Mouse (Mus musculus): ENCODE data around the gene Lgals2. TPM values are rescaled to one million over a fixed set of nuclear protein-coding genes. Genes with fewer than 3 reads are reported as not detected.
"Not testable (repeated sequence)": the region's sequence is repeated elsewhere in the genome, so short reads cannot be mapped to it uniquely, and the experiment has no call there.

The Lgals2 gene
- polyA plus RNA-seq, 1 experiment from 2014 or later: 0.31 TPM

GRCm38 (mm10) chr15:78849485-78849884 lies 5.8 kb downstream of the Lgals2 start:
- peaks cover 3% of the 10 kb centered on the region for H3K27me3 ChIP-seq (replicated peaks)
- peaks cover 11% of the 10 kb centered on the region; the same call in 1 of the 2 replicates for H3K4me1 ChIP-seq
- H3K4me2 ChIP-seq: no peak overlapping the region
- no peak overlapping the region for H3K9ac ChIP-seq
- no peak overlapping the region for H3K4me3 ChIP-seq
- no peaks in the 10 kb centered on the region for H3K36me3 ChIP-seq (replicated peaks)
- H3K9me3 ChIP-seq: no peaks in the 10 kb centered on the region
- no peak for ATAC-seq (replicated peaks)
- 88% methylated on average over 12 of the region's 12 CpGs for WGBS
- no peak overlapping the region for H3K27ac ChIP-seq

GRCm38 (mm10) chr15:78848467-78848866 lies 6.9 kb downstream of the Lgals2 start:
- H3K27me3 ChIP-seq (replicated peaks): peaks cover 14% of the 10 kb centered on the region
- no peak overlapping the region for H3K4me2 ChIP-seq
- 30% methylated on average over 5 of the region's 5 CpGs for WGBS
- no peak overlapping the region for H3K9ac ChIP-seq
- no peak overlapping the region for H3K4me3 ChIP-seq
- H3K4me1 ChIP-seq: peaks cover 11% of the 10 kb centered on the region; the same call in 1 of the 2 replicates
- ATAC-seq (replicated peaks): no peak
- no peaks in the 10 kb centered on the region for H3K36me3 ChIP-seq (replicated peaks)
- H3K9me3 ChIP-seq: no peaks in the 10 kb centered on the region
- H3K27ac ChIP-seq: no peak overlapping the region

- not testable (repeated sequence) for H3K4me2 ChIP-seq; H3K27ac ChIP-seq; H3K4me3 ChIP-seq; ATAC-seq (replicated peaks); H3K9ac ChIP-seq; H3K36me3 ChIP-seq (replicated peaks); H3K9me3 ChIP-seq
- peaks cover 27% of the 10 kb centered on the region for H3K27me3 ChIP-seq (replicated peaks)
- 84% methylated on average over 7 of the region's 7 CpGs for WGBS
- peaks cover 20% of the 10 kb centered on the region for H3K4me1 ChIP-seq
Measured at GRCm38 (mm10) chr15:78846805-78847204, 8.5 kb downstream of the Lgals2 start.

- WGBS: 73% methylated on average over 8 of the region's 8 CpGs
- no peak for ATAC-seq (replicated peaks)
- H3K4me3 ChIP-seq: no peak overlapping the region
- peaks cover 29% of the 10 kb centered on the region for H3K27me3 ChIP-seq (replicated peaks)
- H3K9ac ChIP-seq: no peak overlapping the region
- H3K4me1 ChIP-seq: peaks cover 17% of the 10 kb centered on the region
- H3K36me3 ChIP-seq (replicated peaks): no peaks in the 10 kb centered on the region
- no peak overlapping the region for H3K4me2 ChIP-seq
- no peaks in the 10 kb centered on the region for H3K9me3 ChIP-seq
- H3K27ac ChIP-seq: no peak overlapping the region
Measured at GRCm38 (mm10) chr15:78846352-78846751, 9.0 kb downstream of the Lgals2 start.

GRCm38 (mm10) chr15:78845867-78846266 lies 9.5 kb downstream of the Lgals2 start:
- Histone ChIP-seq H3K27ac (no peak overlapping the region), H3K36me3 (replicated peaks) (no peaks in the 10 kb centered on the region), H3K27me3 (replicated peaks) (peaks cover 30% of the 10 kb centered on the region), H3K9ac (no peak overlapping the region), H3K4me2 (no peak overlapping the region), H3K9me3 (no peaks in the 10 kb centered on the region), H3K4me1 (peaks cover 20% of the 10 kb centered on the region), H3K4me3 (no peak overlapping the region)
- WGBS: 88% methylated on average over 8 of the region's 8 CpGs
- no peak for ATAC-seq (replicated peaks)

GRCm38 (mm10) chr15:78845321-78845720 lies 10.0 kb downstream of the Lgals2 start:
- WGBS: 60% methylated on average over 11 of the region's 11 CpGs

GRCm38 (mm10) chr15:78844791-78845190 lies 10.5 kb downstream of the Lgals2 start:
- H3K36me3 ChIP-seq (replicated peaks): no peaks in the 10 kb centered on the region
- no peaks in the 10 kb centered on the region for H3K9me3 ChIP-seq
- H3K4me3 ChIP-seq: no peak overlapping the region
- H3K4me2 ChIP-seq: peak overlapping the region; percentile 16
- H3K9ac ChIP-seq: no peak overlapping the region
- H3K27me3 ChIP-seq (replicated peaks): peaks cover 33% of the 10 kb centered on the region
- H3K27ac ChIP-seq: no peak overlapping the region
- no peak for ATAC-seq (replicated peaks)
- WGBS: 42% methylated on average over 9 of the region's 9 CpGs
- H3K4me1 ChIP-seq: peaks cover 31% of the 10 kb centered on the region

More at GRCm38 (mm10) chr15:78845321-78845720, 10.0 kb downstream of the Lgals2 start:
- peaks cover 30% of the 10 kb centered on the region for H3K27me3 ChIP-seq (replicated peaks)
- no peak overlapping the region for H3K4me2 ChIP-seq
- H3K36me3 ChIP-seq (replicated peaks): no peaks in the 10 kb centered on the region
- no peak for ATAC-seq (replicated peaks)
- H3K9me3 ChIP-seq: no peaks in the 10 kb centered on the region
- no peak overlapping the region for H3K4me3 ChIP-seq
- 0 out of 2 replicates have a peak overlapping the region, but pooled peaks have one; percentile 14 for H3K27ac ChIP-seq
- H3K4me1 ChIP-seq: peaks cover 26% of the 10 kb centered on the region
- no peak overlapping the region for H3K9ac ChIP-seq

- Histone ChIP-seq H3K4me1 (peaks cover 38% of the 10 kb centered on the region), H3K4me2 (peak overlapping the region; percentile 77), H3K36me3 (replicated peaks) (no peaks in the 10 kb centered on the region), H3K4me3 (peak overlapping the region; percentile 44), H3K27ac (no peak overlapping the region), H3K27me3 (replicated peaks) (peaks cover 33% of the 10 kb centered on the region), H3K9me3 (no peaks in the 10 kb centered on the region), H3K9ac (no peak overlapping the region)
- no peak for ATAC-seq (replicated peaks)
- WGBS: 40% methylated on average over 21 of the region's 21 CpGs
Measured at GRCm38 (mm10) chr15:78843581-78844469, 11.5 kb downstream of the Lgals2 start.

GRCm38 (mm10) chr15:78842371-78843163 lies 12.8 kb downstream of the Lgals2 start, which contains the start of gene Cdc42ep1:
Cdc42ep1 (plus strand) TSS chr15:78842624.
- no peaks in the 10 kb centered on the region for H3K9me3 ChIP-seq
- H3K4me2 ChIP-seq: peak within 1 kb of the TSS; percentile 77
- H3K27me3 ChIP-seq (replicated peaks): peaks cover 33% of the 10 kb centered on the region
- peak within 1 kb of the TSS; percentile 46 for H3K9ac ChIP-seq
- H3K36me3 ChIP-seq (replicated peaks): no peaks in the 10 kb centered on the region
- ATAC-seq (replicated peaks): peak; percentile 46
- under 1% methylated on average over 70 of the region's 86 CpGs for WGBS
- H3K4me3 ChIP-seq: peak within 1 kb of the TSS; percentile 44
- peak within 1 kb of the TSS; percentile 62 for H3K27ac ChIP-seq
- H3K4me1 ChIP-seq: peaks cover 38% of the 10 kb centered on the region

- Histone ChIP-seq H3K4me2 (no peak overlapping the region), H3K27me3 (replicated peaks) (peaks cover 33% of the 10 kb centered on the region), H3K4me1 (peaks cover 38% of the 10 kb centered on the region), H3K4me3 (no peak overlapping the region), H3K9ac (no peak overlapping the region), H3K27ac (no peak overlapping the region), H3K36me3 (replicated peaks) (no peaks in the 10 kb centered on the region), H3K9me3 (no peaks in the 10 kb centered on the region)
- ATAC-seq (replicated peaks): no peak
- 44% methylated on average over 6 of the region's 6 CpGs for WGBS
Measured at GRCm38 (mm10) chr15:78841161-78841790, 14.1 kb downstream of the Lgals2 start.

- H3K4me1 ChIP-seq: peaks cover 38% of the 10 kb centered on the region
- WGBS: 39% methylated on average over 11 of the region's 11 CpGs
- H3K27ac ChIP-seq: no peak overlapping the region
- H3K27me3 ChIP-seq (replicated peaks): peaks cover 33% of the 10 kb centered on the region
- H3K4me3 ChIP-seq: no peak overlapping the region
- no peak overlapping the region for H3K4me2 ChIP-seq
- H3K9ac ChIP-seq: no peak overlapping the region
- no peaks in the 10 kb centered on the region for H3K36me3 ChIP-seq (replicated peaks)
- no peak for ATAC-seq (replicated peaks)
- no peaks in the 10 kb centered on the region for H3K9me3 ChIP-seq
Measured at GRCm38 (mm10) chr15:78840751-78841150, 14.6 kb downstream of the Lgals2 start.

GRCm38 (mm10) chr15:78840241-78840640 lies 15.1 kb downstream of the Lgals2 start:
- Histone ChIP-seq H3K9ac (no peak overlapping the region), H3K4me1 (peaks cover 40% of the 10 kb centered on the region)

More at GRCm38 (mm10) chr15:78840241-78840640, 15.1 kb downstream of the Lgals2 start:
- no peaks in the 10 kb centered on the region for H3K36me3 ChIP-seq (replicated peaks)
- no peak overlapping the region for H3K27ac ChIP-seq
- H3K4me3 ChIP-seq: no peak overlapping the region
- ATAC-seq (replicated peaks): no peak
- 56% methylated on average over 3 of the region's 3 CpGs for WGBS
- H3K27me3 ChIP-seq (replicated peaks): peaks cover 33% of the 10 kb centered on the region
- H3K4me2 ChIP-seq: no peak overlapping the region
- H3K9me3 ChIP-seq: no peaks in the 10 kb centered on the region

Data from midbrain, embryonic 15.5 days (tissue).